Mouse (Mus musculus): ENCODE measurements around the gene Filip1l. TPM values are rescaled to one million over a fixed set of nuclear protein-coding genes. Genes with fewer than 3 reads are reported as not detected.

Gene Filip1l
- polyA plus RNA-seq, 1 experiment from 2014 or later, result 3.8 TPM

DNA sequence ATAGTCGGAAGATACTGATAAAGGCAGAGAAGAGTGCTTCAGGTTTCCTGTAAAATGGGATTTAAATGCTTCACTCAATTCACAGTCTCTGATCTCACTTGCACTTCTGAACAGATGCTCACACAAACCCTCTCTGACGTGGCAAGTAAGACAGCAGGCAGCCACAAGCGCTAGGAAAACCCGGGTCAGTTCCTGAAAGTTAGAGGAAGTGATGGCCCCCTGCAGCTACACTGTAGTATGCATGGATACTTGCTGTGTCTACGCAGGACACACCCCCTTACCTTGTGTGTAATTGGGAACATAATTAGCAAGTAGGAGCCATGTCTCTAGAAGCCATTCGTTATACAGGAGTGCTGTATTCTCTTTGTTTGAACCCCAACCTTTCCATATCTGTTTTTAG is 129.4 kb downstream of the Filip1l start:
- Histone ChIP-seq H3K9me3 (replicated peaks) (no peaks in the 10 kb centered on the region), H3K4me1 (peaks cover 8% of the 10 kb centered on the region; the same call in 1 of the 2 replicates), H3K27me3 (replicated peaks) (no peaks in the 10 kb centered on the region), H3K4me3 (no peak overlapping the region), H3K27ac (no peak overlapping the region), H3K36me3 (no peaks in the 10 kb centered on the region), H3K4me2 (no peak overlapping the region), H3K9ac (no peak overlapping the region)
- WGBS (ENCODE audit: insufficient replicate concordance), result 35% methylated on average over 6 of the region's 6 CpGs
- ATAC-seq, result no peak

- H3K9me3 ChIP-seq (replicated peaks), result no peaks in the 10 kb centered on the region
- 28% methylated on average over 4 of the region's 4 CpGs for WGBS (ENCODE audit: insufficient replicate concordance)
- H3K9ac ChIP-seq, result no peak overlapping the region
- peaks cover 8% of the 10 kb centered on the region; the same call in 1 of the 2 replicates for H3K4me1 ChIP-seq
- H3K36me3 ChIP-seq, result no peaks in the 10 kb centered on the region
- H3K4me2 ChIP-seq, result no peak overlapping the region
- no peak overlapping the region for H3K4me3 ChIP-seq
- ATAC-seq, result no peak
- H3K27ac ChIP-seq, result no peak overlapping the region
- no peaks in the 10 kb centered on the region for H3K27me3 ChIP-seq (replicated peaks)
Measured at GRCm38 (mm10) chr16:57482911-57483310, 130.0 kb downstream of the Filip1l start.

DNA sequence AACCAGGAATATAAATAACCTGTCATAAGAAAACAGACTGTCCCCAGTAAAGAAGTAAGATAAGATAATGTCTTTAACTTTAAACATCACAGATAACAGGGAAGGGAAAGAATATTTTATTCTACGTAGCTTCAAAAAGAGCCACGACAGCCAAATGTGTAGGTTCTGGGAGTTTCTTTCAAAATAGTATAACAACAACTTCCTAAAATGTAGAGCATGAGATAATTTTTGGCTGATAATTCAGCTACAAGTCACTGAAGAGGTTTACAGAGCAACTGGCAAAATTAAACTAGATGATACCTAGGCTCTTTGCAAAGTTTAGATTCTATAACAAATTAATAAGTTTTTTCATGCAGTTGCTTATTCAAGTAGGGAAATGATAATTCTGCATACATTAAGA is 130.6 kb downstream of the Filip1l start:
- no peak overlapping the region for H3K27ac ChIP-seq
- 63% methylated on average over 2 of the region's 2 CpGs for WGBS (ENCODE audit: insufficient replicate concordance)
- no peak for ATAC-seq

DNA sequence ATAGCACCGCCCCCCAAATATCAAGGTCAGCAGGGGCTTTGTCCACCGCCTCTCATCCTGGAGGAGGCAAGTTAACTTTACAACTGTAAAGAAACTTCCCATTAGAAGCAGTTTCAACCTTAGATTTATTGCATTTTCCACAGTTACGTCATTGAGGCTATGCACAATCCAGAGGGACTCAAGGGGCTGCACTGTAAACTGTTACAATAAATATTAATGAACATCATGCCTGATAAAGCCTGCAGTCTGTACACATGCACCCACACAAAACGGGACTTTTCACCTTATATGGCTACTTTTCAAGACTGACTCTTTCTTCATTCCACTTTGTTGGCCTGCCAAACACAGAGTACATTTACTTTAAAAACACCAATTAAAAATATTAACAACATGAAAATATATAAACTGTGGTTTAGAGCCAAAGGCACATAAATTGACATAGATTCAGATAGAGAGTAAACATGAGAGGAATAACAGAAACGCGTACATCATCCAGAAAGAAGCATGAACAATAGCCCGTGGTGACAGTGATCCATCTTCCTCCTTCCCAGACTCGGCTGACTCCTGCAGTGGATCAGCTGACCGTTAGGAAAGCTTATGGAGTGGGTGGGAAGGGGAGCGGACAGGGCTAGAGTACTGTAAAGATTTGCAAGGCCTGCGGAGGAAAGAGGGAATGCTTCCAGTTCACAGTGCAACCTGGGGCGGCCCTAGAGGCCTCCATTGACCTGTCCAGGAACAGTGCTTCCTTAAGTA is 131.3 kb downstream of the Filip1l start:
- no peak for ATAC-seq

More for the DNA sequence above, 130.6 kb downstream of the Filip1l start:
- Histone ChIP-seq H3K9me3 (replicated peaks) (no peaks in the 10 kb centered on the region), H3K9ac (no peak overlapping the region), H3K36me3 (no peaks in the 10 kb centered on the region), H3K4me1 (peaks cover 8% of the 10 kb centered on the region; the same call in 1 of the 2 replicates), H3K4me3 (no peak overlapping the region), H3K27me3 (replicated peaks) (no peaks in the 10 kb centered on the region), H3K4me2 (no peak overlapping the region)

DNA sequence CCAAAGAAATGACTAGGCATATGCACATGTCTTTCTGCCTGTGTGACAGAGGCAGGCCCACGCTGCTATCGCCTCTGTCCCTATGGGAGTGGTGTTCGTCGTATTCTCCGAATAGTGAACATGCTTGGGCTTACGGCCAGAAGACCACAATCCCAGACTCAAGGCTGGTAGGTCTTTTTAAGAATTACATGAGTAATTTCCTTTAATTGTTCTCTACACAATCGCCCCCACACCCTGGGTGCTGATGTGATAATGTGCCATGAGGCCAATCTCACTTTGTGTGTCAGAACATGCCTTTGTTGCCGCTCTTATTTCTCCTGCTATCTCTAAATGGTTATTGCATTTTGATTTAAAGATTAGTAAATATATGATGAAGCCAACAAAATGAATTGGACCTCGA is 132.4 kb downstream of the Filip1l start:
- no peak overlapping the region for H3K4me3 ChIP-seq
- peaks cover 8% of the 10 kb centered on the region; the same call in 1 of the 2 replicates for H3K4me1 ChIP-seq
- no peak overlapping the region for H3K9ac ChIP-seq
- ATAC-seq, result no peak
- 78% methylated on average over 9 of the region's 9 CpGs for WGBS (ENCODE audit: insufficient replicate concordance)
- H3K9me3 ChIP-seq (replicated peaks), result no peaks in the 10 kb centered on the region
- H3K27ac ChIP-seq, result no peak overlapping the region
- no peaks in the 10 kb centered on the region for H3K36me3 ChIP-seq
- no peak overlapping the region for H3K4me2 ChIP-seq
- no peaks in the 10 kb centered on the region for H3K27me3 ChIP-seq (replicated peaks)

More for the DNA sequence above, 131.3 kb downstream of the Filip1l start:
- WGBS (ENCODE audit: insufficient replicate concordance), result 67% methylated on average over 12 of the region's 12 CpGs
- no peak overlapping the region for H3K4me2 ChIP-seq
- H3K4me1 ChIP-seq, result peaks cover 8% of the 10 kb centered on the region; the same call in 1 of the 2 replicates
- H3K27me3 ChIP-seq (replicated peaks), result no peaks in the 10 kb centered on the region
- no peaks in the 10 kb centered on the region for H3K9me3 ChIP-seq (replicated peaks)
- H3K9ac ChIP-seq, result no peak overlapping the region
- no peaks in the 10 kb centered on the region for H3K36me3 ChIP-seq
- no peak overlapping the region for H3K27ac ChIP-seq
- H3K4me3 ChIP-seq, result no peak overlapping the region

DNA sequence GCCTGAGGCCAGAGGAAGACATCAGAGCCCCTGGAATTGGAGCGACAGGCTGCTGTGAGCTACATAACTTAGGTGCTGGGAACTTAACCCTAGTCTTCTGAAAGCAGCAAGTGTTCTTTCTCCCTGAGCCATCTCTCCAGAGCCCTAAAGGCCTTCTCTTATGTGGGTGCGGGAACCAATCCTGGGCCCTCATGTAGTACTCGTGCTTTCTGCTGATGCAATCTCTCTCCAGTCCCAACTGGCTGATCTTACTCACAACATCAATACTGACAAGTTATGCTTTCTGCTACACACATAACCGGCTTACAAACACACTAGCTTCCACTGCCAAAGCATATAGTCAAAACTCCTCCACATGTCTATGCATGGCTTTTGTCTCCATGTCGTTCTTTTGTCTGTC is 133.4 kb downstream of the Filip1l start:
- Histone ChIP-seq H3K36me3 (no peaks in the 10 kb centered on the region), H3K9me3 (replicated peaks) (no peaks in the 10 kb centered on the region), H3K27me3 (replicated peaks) (no peaks in the 10 kb centered on the region), H3K4me1 (peaks cover 8% of the 10 kb centered on the region; the same call in 1 of the 2 replicates), H3K4me2 (no peak overlapping the region), H3K4me3 (no peak overlapping the region), H3K27ac (no peak overlapping the region), H3K9ac (no peak overlapping the region)
- ATAC-seq, result no peak
- 75% methylated on average over 5 of the region's 5 CpGs for WGBS (ENCODE audit: insufficient replicate concordance)

- no peaks in the 10 kb centered on the region for H3K9me3 ChIP-seq (replicated peaks)
- no peak overlapping the region for H3K4me2 ChIP-seq
- ATAC-seq, result no peak
Measured at GRCm38 (mm10) chr16:57488661-57489060, 135.8 kb downstream of the Filip1l start.

DNA sequence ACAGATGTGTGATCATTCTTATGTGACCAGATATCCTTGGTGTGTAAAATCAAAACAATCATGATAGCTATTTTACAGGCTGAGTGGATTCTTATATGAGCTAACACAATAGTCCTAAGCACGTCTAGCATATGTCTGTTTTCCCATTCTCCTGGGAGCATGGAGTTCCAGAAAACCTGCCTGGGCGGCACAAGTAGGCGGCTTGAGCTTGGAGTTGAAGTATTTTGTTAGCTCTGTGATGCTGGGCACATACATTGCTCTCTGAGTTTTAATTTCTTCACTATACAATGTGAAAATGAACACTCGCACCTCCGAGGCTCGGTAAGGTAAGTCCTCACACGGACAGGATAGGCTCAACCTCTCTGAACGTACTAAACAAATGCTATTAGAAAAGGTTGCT is 137.8 kb downstream of the Filip1l start:
- no peak overlapping the region for H3K4me3 ChIP-seq
- no peak overlapping the region for H3K9ac ChIP-seq
- no peaks in the 10 kb centered on the region for H3K27me3 ChIP-seq (replicated peaks)
- no peaks in the 10 kb centered on the region for H3K36me3 ChIP-seq
- no peaks in the 10 kb centered on the region for H3K9me3 ChIP-seq (replicated peaks)
- H3K4me2 ChIP-seq, result no peak overlapping the region
- no peak for ATAC-seq
- no peaks in the 10 kb centered on the region for H3K4me1 ChIP-seq
- 73% methylated on average over 8 of the region's 8 CpGs for WGBS (ENCODE audit: insufficient replicate concordance)
- no peak overlapping the region for H3K27ac ChIP-seq

More at GRCm38 (mm10) chr16:57488661-57489060, 135.8 kb downstream of the Filip1l start:
- 0 out of 2 replicates have a peak, but pooled peaks cover 4% of the 10 kb centered on the region for H3K4me1 ChIP-seq
- H3K4me3 ChIP-seq, result no peak overlapping the region
- no peak overlapping the region for H3K9ac ChIP-seq
- H3K27me3 ChIP-seq (replicated peaks), result no peaks in the 10 kb centered on the region
- no peaks in the 10 kb centered on the region for H3K36me3 ChIP-seq
- H3K27ac ChIP-seq, result no peak overlapping the region

DNA sequence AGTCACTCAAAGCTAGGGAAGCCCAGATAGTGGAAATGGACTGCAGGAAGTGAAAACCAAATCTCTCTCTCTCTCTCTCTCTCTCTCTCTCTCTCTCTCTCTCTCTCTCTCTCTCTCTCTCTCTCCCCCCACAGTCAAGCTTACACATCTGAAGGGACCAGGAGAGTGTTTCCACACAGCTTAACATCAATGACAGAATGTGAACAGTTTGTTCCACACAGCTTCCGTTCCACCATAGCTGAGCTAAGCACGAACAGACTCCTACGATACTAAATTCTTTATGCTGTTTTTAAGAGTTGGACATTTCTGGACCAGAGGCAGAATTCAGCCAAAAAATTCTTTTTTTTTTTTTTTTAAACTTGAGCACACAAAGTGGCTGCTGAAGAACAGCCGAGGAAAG is 139.0 kb downstream of the Filip1l start:
- Histone ChIP-seq H3K4me1 (no peaks in the 10 kb centered on the region), H3K27ac (no peak overlapping the region), H3K27me3 (replicated peaks) (no peaks in the 10 kb centered on the region), H3K9ac (no peak overlapping the region), H3K36me3 (no peaks in the 10 kb centered on the region), H3K9me3 (replicated peaks) (no peaks in the 10 kb centered on the region), H3K4me3 (no peak overlapping the region), H3K4me2 (no peak overlapping the region)
- no peak for ATAC-seq
- WGBS (ENCODE audit: insufficient replicate concordance), result 84% methylated on average over 4 of the region's 4 CpGs

- H3K27ac ChIP-seq, result no peak overlapping the region
- no peak overlapping the region for H3K4me3 ChIP-seq
- WGBS (ENCODE audit: insufficient replicate concordance), result 74% methylated on average over 10 of the region's 10 CpGs
- no peaks in the 10 kb centered on the region for H3K4me1 ChIP-seq
- H3K27me3 ChIP-seq (replicated peaks), result no peaks in the 10 kb centered on the region
- H3K9me3 ChIP-seq (replicated peaks), result no peaks in the 10 kb centered on the region
- H3K9ac ChIP-seq, result no peak overlapping the region
- H3K36me3 ChIP-seq, result no peaks in the 10 kb centered on the region
- no peak overlapping the region for H3K4me2 ChIP-seq
- ATAC-seq, result no peak
Measured at GRCm38 (mm10) chr16:57495476-57496203, 142.7 kb downstream of the Filip1l start.

DNA sequence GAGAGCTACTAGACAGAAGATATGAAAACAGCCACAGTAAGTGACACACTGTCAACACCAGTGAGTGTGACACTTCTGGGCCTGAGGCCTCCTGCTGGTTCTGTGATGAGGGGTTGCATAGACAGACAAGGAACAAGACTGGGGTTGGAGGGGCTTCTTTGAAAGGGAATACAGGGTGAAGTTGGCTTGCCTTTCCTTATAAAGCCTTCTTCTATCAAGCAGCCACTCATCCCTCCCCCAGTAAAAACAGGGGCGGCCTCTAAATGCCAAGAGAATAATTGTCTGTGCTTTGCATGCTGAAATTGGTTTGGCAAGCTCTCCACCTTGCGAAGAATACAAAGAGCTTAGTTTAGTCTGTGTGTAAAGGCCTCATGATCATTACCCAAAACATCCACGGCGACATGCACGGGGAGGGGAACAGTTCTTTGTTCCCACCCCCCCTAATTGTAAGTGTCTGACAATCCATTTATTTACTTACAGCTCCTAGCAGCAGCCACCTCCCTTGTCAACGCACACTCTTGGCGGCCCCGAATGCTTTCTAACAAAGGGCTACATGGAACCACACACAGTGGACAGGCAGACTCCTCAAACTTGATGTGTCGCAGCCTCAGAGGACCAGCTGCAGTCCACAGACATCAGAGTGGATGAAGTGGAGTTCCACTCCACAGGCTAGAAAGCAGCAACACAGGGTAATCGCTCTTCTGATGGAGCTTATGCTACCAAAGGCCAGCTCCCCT is 143.7 kb downstream of the Filip1l start:
- Histone ChIP-seq H3K36me3 (no peaks in the 10 kb centered on the region), H3K4me1 (no peaks in the 10 kb centered on the region), H3K9me3 (replicated peaks) (no peaks in the 10 kb centered on the region), H3K9ac (no peak overlapping the region), H3K27me3 (replicated peaks) (no peaks in the 10 kb centered on the region), H3K4me3 (no peak overlapping the region), H3K4me2 (no peak overlapping the region), H3K27ac (no peak overlapping the region)
- 80% methylated on average over 10 of the region's 10 CpGs for WGBS (ENCODE audit: insufficient replicate concordance)
- ATAC-seq, result no peak

DNA sequence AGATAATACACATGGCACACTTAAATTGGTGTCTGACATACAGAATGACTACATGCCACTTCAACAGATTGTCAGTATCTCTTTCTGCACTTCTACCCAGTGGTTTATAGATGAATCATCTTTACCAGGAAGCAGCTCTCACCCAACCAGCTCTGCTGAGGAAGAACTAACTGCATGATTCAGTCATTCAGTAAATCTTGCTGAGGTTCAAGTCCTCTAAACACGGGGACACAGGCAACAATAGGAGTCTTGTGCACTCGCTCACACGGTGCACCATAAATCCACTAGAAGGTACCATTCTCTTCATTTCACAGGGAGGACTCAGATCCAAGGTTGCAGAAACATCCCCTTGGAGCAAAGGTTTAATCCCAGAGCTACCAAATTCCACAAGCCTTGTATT is 148.0 kb downstream of the Filip1l start:
- Histone ChIP-seq H3K4me2 (no peak overlapping the region), H3K9me3 (replicated peaks) (no peaks in the 10 kb centered on the region), H3K27ac (no peak overlapping the region), H3K36me3 (no peaks in the 10 kb centered on the region), H3K4me1 (no peaks in the 10 kb centered on the region), H3K27me3 (replicated peaks) (no peaks in the 10 kb centered on the region), H3K9ac (no peak overlapping the region), H3K4me3 (no peak overlapping the region)
- ATAC-seq, result no peak
- 57% methylated on average over 3 of the region's 3 CpGs for WGBS (ENCODE audit: insufficient replicate concordance)

All from liver, embryonic 12.5 days (tissue).